Mouse (Mus musculus): ENCODE measurements at regions not wholly inside any gene's neighbourhood (a gene's known extent, or its start where the extent isn't known, plus 50 kb on each side); places are given as distances from the start of the nearest gene placed in this dataset.

DNA sequence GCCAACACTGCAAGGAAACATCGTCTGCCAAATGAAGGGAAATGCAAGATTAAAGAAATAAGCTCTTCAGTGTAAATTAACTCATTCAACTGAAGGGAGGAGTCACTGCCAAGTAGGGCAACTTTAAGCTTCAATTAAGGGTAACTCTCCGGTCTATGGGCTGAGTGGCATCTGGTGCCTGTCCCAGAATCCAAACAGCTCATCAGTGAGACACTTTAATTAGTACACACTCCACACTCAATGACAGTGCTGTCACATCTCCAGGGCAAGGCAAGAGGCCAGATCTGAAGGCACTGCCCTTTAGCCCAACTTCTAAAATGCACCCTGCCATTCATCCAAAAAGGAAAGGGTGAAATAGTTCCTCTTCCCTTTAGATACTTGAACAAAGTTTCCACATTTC, 549.3 kb upstream of the Jmjd1c start:
- DNase-seq (ENCODE audit: low spot score), result peak; percentile 61
- TF ChIP-seq CTCF (IDR thresholded peaks at IDR 0.05; ENCODE audit: low read depth), result no peak
- H3K36me3 ChIP-seq (ENCODE audit: insufficient read depth, low read length), result no peaks in the 10 kb centered on the region
- 42% methylated on average over 2 of the region's 2 CpGs for WGBS
- H3K9me3 ChIP-seq (ENCODE audit: low read length), result no peaks in the 10 kb centered on the region
- no peaks in the 10 kb centered on the region for H3K4me1 ChIP-seq (ENCODE audit: insufficient read depth, low read length)
- H3K27ac ChIP-seq, result no peak overlapping the region
- ATAC-seq, result peak; percentile 81
- H3K27me3 ChIP-seq (ENCODE audit: insufficient read depth, low read length), result no peaks in the 10 kb centered on the region
- H3K4me2 ChIP-seq (ENCODE audit: low read depth, low read length), result no peak overlapping the region
- no peak overlapping the region for H3K9ac ChIP-seq (replicated peaks; ENCODE audit: low read length)
- no peak overlapping the region for H3K4me3 ChIP-seq (ENCODE audit: low read length)

DNA sequence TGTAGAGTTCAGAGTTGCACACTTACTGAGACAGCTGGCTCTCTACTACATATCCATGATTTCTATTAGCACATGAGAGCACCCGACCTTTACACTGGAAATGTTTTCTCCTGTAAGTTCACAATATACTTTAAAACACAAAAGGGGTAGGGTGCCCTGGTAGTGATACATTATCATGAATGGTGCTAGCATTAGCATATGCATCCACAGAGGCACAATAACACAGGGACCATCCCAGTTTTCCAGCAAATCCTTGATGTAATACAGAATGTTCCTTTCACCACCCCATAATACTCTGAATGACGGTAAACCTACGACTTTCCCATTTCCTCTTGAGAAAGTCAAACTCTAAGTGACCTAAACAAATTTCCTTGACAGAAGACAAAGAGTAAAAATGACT, 548.3 kb upstream of the Jmjd1c start:
- H3K4me2 ChIP-seq (ENCODE audit: low read depth, low read length), result no peak overlapping the region
- ATAC-seq, result no peak
- no peak for TF ChIP-seq CTCF (IDR thresholded peaks at IDR 0.05; ENCODE audit: low read depth)
- H3K27me3 ChIP-seq (ENCODE audit: insufficient read depth, low read length), result no peaks in the 10 kb centered on the region
- no peaks in the 10 kb centered on the region for H3K4me1 ChIP-seq (ENCODE audit: insufficient read depth, low read length)
- H3K9me3 ChIP-seq (ENCODE audit: low read length), result no peaks in the 10 kb centered on the region
- H3K27ac ChIP-seq, result no peak overlapping the region
- WGBS, result 64% methylated on average over 3 of the region's 3 CpGs
- H3K36me3 ChIP-seq (ENCODE audit: insufficient read depth, low read length), result no peaks in the 10 kb centered on the region
- H3K9ac ChIP-seq (replicated peaks; ENCODE audit: low read length), result no peak overlapping the region
- DNase-seq (ENCODE audit: low spot score), result no peak
- H3K4me3 ChIP-seq (ENCODE audit: low read length), result no peak overlapping the region

DNA sequence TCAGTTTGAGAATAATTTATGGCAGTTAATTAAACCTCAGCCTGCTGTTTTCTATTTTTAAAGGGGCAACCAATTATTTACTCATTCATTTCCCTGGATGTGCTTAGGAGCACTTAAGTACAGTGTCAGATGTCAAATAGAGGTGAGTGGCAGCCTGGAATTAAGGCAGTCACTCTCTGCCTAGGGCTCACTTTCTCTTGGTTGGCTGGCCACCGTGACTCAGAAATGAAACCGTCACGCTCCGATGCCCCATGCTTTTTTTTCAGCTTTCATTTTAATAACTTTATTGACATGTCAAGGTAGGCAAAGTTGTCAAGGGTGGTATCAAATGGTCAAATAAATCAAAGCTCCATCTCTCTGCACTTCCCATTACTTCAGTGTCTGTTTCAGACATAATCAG, 547.9 kb upstream of the Jmjd1c start:
- no peaks in the 10 kb centered on the region for H3K36me3 ChIP-seq (ENCODE audit: insufficient read depth, low read length)
- ATAC-seq (no peak), DNase-seq (ENCODE audit: low spot score) (no peak)
- H3K4me1 ChIP-seq (ENCODE audit: insufficient read depth, low read length), result no peaks in the 10 kb centered on the region
- no peak for TF ChIP-seq CTCF (IDR thresholded peaks at IDR 0.05; ENCODE audit: low read depth)
- H3K9me3 ChIP-seq (ENCODE audit: low read length), result no peaks in the 10 kb centered on the region
- H3K27ac ChIP-seq, result no peak overlapping the region
- H3K27me3 ChIP-seq (ENCODE audit: insufficient read depth, low read length), result no peaks in the 10 kb centered on the region
- WGBS, result 56% methylated on average over 4 of the region's 4 CpGs
- no peak overlapping the region for H3K4me3 ChIP-seq (ENCODE audit: low read length)
- no peak overlapping the region for H3K9ac ChIP-seq (replicated peaks; ENCODE audit: low read length)
- no peak overlapping the region for H3K4me2 ChIP-seq (ENCODE audit: low read depth, low read length)

DNA sequence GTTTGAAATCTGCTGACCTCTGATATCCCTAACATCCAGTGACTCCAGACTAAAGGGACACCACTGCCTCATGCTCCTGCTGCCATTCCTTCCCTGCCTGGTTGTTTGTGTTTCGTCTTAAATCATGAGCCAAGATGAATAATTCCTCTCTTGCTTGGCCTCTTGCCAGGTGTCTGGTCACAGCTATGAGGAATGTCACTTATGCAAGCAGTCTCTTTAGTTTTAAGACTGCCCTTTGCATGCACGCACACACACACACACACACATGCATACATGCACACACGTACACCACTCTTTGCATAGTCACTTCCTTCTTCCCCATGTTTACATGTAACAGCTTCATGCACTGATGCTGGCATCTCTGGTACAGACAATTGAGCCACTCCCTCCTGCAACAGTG, 543.0 kb upstream of the Jmjd1c start:
- ATAC-seq (peak; percentile 24; the same call in 1 of the 2 replicates), DNase-seq (ENCODE audit: low spot score) (peak; percentile 56)
- TF ChIP-seq CTCF (IDR thresholded peaks at IDR 0.05; ENCODE audit: low read depth), result no peak
- Histone ChIP-seq H3K4me2 (ENCODE audit: low read depth, low read length) (no peak overlapping the region), H3K9me3 (ENCODE audit: low read length) (no peaks in the 10 kb centered on the region), H3K27me3 (ENCODE audit: insufficient read depth, low read length) (no peaks in the 10 kb centered on the region), H3K36me3 (ENCODE audit: insufficient read depth, low read length) (no peaks in the 10 kb centered on the region), H3K9ac (replicated peaks; ENCODE audit: low read length) (no peak overlapping the region), H3K4me1 (ENCODE audit: insufficient read depth, low read length) (no peaks in the 10 kb centered on the region), H3K27ac (no peak overlapping the region), H3K4me3 (ENCODE audit: low read length) (no peak overlapping the region)
- WGBS, result 60% methylated on average over 3 of the region's 3 CpGs

DNA sequence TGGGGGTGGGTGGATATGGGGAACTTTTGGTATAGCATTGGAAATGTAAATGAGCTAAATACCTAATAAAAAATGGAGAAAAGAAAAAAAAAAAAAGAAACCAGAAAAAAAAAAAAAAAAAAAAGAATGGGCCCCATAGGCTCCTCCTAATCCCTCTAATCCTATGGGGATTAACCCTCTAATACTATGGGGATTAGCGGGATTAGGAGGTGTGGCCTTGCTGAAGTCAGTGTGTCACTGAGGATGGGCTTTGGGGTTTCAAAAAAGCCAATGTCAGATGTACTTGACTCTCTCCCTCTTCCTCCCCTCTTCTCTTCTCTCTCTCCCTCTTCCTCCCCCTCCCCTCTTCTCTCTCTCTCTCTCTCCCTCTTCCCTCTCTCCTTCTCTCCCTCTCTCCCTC, 541.7 kb upstream of the Jmjd1c start:
- Histone ChIP-seq H3K9me3 (ENCODE audit: low read length) (no peaks in the 10 kb centered on the region), H3K27ac (no peak overlapping the region), H3K9ac (replicated peaks; ENCODE audit: low read length) (no peak overlapping the region), H3K36me3 (ENCODE audit: insufficient read depth, low read length) (no peaks in the 10 kb centered on the region), H3K4me3 (ENCODE audit: low read length) (no peak overlapping the region), H3K4me2 (ENCODE audit: low read depth, low read length) (no peak overlapping the region), H3K27me3 (ENCODE audit: insufficient read depth, low read length) (no peaks in the 10 kb centered on the region), H3K4me1 (ENCODE audit: insufficient read depth, low read length) (no peaks in the 10 kb centered on the region)
- DNase-seq (ENCODE audit: low spot score) (no peak), ATAC-seq (no peak)
- WGBS, result 82% methylated on average over 1 of the region's 1 CpGs
- TF ChIP-seq CTCF (IDR thresholded peaks at IDR 0.05; ENCODE audit: low read depth), result no peak

DNA sequence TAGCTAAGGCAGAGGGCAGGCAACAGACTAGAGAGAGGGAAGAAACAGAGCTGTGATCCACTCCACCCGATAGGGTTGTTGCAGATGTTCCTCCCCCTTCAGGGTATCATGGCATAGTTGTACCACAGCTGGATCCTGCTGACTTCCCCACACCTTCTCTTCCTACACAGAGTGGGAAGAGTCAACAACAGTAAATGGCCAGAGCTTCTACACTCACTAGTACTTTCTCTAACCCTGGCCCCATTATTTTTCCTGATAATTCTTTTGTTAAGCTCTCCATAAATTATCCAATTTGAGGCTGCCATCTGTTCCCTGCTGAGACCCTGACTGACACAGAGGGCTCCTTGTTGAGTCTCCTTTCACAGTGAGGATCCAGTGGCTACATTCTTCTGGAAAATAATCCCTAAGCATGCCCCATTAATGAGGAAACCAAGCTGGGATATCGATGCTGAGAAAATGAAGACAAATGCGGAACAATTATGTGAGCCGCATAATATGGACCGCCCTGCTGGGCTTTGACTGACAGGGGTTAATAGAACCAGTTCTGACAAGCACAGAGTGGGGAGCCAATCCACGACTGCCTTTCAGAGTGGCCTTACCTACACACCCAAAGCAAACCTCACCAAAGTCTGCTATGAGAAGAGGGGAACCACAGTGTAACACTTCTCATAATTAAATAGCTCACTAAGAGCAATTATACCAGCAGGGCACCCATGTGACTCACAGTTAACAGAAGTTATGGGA, 537.7 kb upstream of the Jmjd1c start:
- DNase-seq (ENCODE audit: low spot score), result no peak
- Histone ChIP-seq H3K36me3 (ENCODE audit: insufficient read depth, low read length) (no peaks in the 10 kb centered on the region), H3K9ac (replicated peaks; ENCODE audit: low read length) (no peak overlapping the region), H3K4me3 (ENCODE audit: low read length) (no peak overlapping the region), H3K4me2 (ENCODE audit: low read depth, low read length) (no peak overlapping the region), H3K27me3 (ENCODE audit: insufficient read depth, low read length) (no peaks in the 10 kb centered on the region), H3K4me1 (ENCODE audit: insufficient read depth, low read length) (no peaks in the 10 kb centered on the region), H3K9me3 (ENCODE audit: low read length) (no peaks in the 10 kb centered on the region), H3K27ac (no peak overlapping the region)
- TF ChIP-seq CTCF (IDR thresholded peaks at IDR 0.05; ENCODE audit: low read depth), result no peak
- WGBS, result 20% methylated on average over 6 of the region's 6 CpGs
- no peak for ATAC-seq

DNA sequence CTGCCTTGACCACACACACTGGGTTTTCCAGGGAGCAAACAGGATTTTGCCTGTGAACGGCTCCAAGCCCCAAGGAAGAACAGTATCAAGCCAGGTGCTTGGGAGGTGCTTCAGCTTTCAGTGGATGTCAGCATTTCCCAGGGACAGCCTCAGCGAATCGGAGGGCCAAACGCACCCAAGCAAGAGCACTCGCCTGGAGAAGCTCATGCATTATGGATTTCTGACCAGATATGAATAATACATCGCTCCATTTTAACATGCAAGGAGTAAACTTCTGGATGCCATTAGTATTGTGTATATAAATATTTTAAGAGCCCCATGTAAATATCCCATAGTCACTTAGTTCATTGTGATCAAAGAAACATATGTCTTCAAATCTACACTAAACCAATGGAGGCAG, 530.6 kb upstream of the Jmjd1c start:
- DNase-seq (ENCODE audit: low spot score) (no peak), ATAC-seq (no peak)
- Histone ChIP-seq H3K27ac (no peak overlapping the region), H3K36me3 (ENCODE audit: insufficient read depth, low read length) (no peaks in the 10 kb centered on the region), H3K4me2 (ENCODE audit: low read depth, low read length) (no peak overlapping the region), H3K9me3 (ENCODE audit: low read length) (no peaks in the 10 kb centered on the region), H3K4me1 (ENCODE audit: insufficient read depth, low read length) (no peaks in the 10 kb centered on the region), H3K9ac (replicated peaks; ENCODE audit: low read length) (no peak overlapping the region), H3K4me3 (ENCODE audit: low read length) (no peak overlapping the region), H3K27me3 (ENCODE audit: insufficient read depth, low read length) (no peaks in the 10 kb centered on the region)
- TF ChIP-seq CTCF (IDR thresholded peaks at IDR 0.05; ENCODE audit: low read depth), result no peak
- WGBS, result 66% methylated on average over 6 of the region's 6 CpGs
